Mouse (Mus musculus): ENCODE data around the gene Psmd5. TPM values are rescaled to one million over a fixed set of nuclear protein-coding genes. Genes with fewer than 3 reads are reported as not detected.
"Not testable (repeated sequence)": the region's sequence is repeated elsewhere in the genome, so short reads cannot be mapped to it uniquely, and the experiment has no call there.

Gene Psmd5
- polyA plus RNA-seq, 1 experiment from 2014 or later, result 55.5 TPM

- 99% methylated on average over 2 of the region's 2 CpGs for WGBS
- no peak for DNase-seq (ENCODE audit: low spot score)
- H3K4me1 ChIP-seq (replicated peaks; ENCODE audit: control insufficient read depth, insufficient read depth), result no peaks in the 10 kb centered on the region
- no peaks in the 10 kb centered on the region; the same call in 1 of the 2 replicates for H3K36me3 ChIP-seq (ENCODE audit: control insufficient read depth, insufficient read depth, low read length)
- H3K4me3 ChIP-seq (ENCODE audit: low read depth, low read length), result no peak overlapping the region
- no peak overlapping the region for H3K9ac ChIP-seq (ENCODE audit: low read length)
- ATAC-seq (ENCODE audit: low FRiP score, low TSS enrichment), result no peak
- no peak overlapping the region for H3K4me2 ChIP-seq (replicated peaks; ENCODE audit: low read depth)
- no peaks in the 10 kb centered on the region for H3K9me3 ChIP-seq (ENCODE audit: control insufficient read depth, low read length)
- TF ChIP-seq CTCF (IDR thresholded peaks at IDR 0.05; ENCODE audit: low read depth) (no peak), EP300 (optimal IDR thresholded peaks at IDR 0.05) (no peak)
- H3K27me3 ChIP-seq (ENCODE audit: control insufficient read depth, insufficient read depth, low read length), result no peaks in the 10 kb centered on the region
- H3K27ac ChIP-seq (replicated peaks), result no peak overlapping the region
These were observed 70.6 kb downstream of the Psmd5 start for GRCm38 (mm10) chr2:34804172-34804571.

GRCm38 (mm10) chr2:34803746-34804145 is 71.0 kb downstream of the Psmd5 start:
- Histone ChIP-seq H3K4me2 (replicated peaks; ENCODE audit: low read depth) (0 out of 2 replicates have a peak overlapping the region, but pooled peaks have one; percentile 12), H3K9ac (ENCODE audit: low read length) (no peak overlapping the region), H3K27ac (replicated peaks) (no peak overlapping the region), H3K4me1 (replicated peaks; ENCODE audit: control insufficient read depth, insufficient read depth) (no peaks in the 10 kb centered on the region), H3K36me3 (ENCODE audit: control insufficient read depth, insufficient read depth, low read length) (no peaks in the 10 kb centered on the region; the same call in 1 of the 2 replicates), H3K4me3 (ENCODE audit: low read depth, low read length) (no peak overlapping the region), H3K9me3 (ENCODE audit: control insufficient read depth, low read length) (no peaks in the 10 kb centered on the region), H3K27me3 (ENCODE audit: control insufficient read depth, insufficient read depth, low read length) (no peaks in the 10 kb centered on the region)
- 74% methylated on average over 3 of the region's 3 CpGs for WGBS
- DNase-seq (ENCODE audit: low spot score) (no peak), ATAC-seq (ENCODE audit: low FRiP score, low TSS enrichment) (no peak)
- no peak for TF ChIP-seq CTCF (IDR thresholded peaks at IDR 0.05; ENCODE audit: low read depth)

GRCm38 (mm10) chr2:34802565-34803245 is 72.1 kb downstream of the Psmd5 start:
- H3K27ac ChIP-seq (replicated peaks), result peak overlapping the region; percentile 93
- H3K9me3 ChIP-seq (ENCODE audit: control insufficient read depth, low read length); H3K4me1 ChIP-seq (replicated peaks; ENCODE audit: control insufficient read depth, insufficient read depth); H3K27me3 ChIP-seq (ENCODE audit: control insufficient read depth, insufficient read depth, low read length); H3K36me3 ChIP-seq (ENCODE audit: control insufficient read depth, insufficient read depth, low read length): not testable (repeated sequence)
- 0% methylated on average over 20 of the region's 32 CpGs for WGBS
- peak overlapping the region; percentile 65 for H3K4me3 ChIP-seq (ENCODE audit: low read depth, low read length)
- DNase-seq (ENCODE audit: low spot score) (peak; percentile 26), ATAC-seq (ENCODE audit: low FRiP score, low TSS enrichment) (peak; percentile 19)
- peak overlapping the region; percentile 55 for H3K4me2 ChIP-seq (replicated peaks; ENCODE audit: low read depth)
- peak overlapping the region; percentile 84 for H3K9ac ChIP-seq (ENCODE audit: low read length)

- no peak for TF ChIP-seq EP300 (optimal IDR thresholded peaks at IDR 0.05)
- peak; percentile 37 for TF ChIP-seq CTCF (IDR thresholded peaks at IDR 0.05; ENCODE audit: low read depth)
- H3K4me2 ChIP-seq (replicated peaks; ENCODE audit: low read depth), result peak overlapping the region; percentile 55; the same call in 1 of the 2 replicates
- peak overlapping the region; percentile 84 for H3K9ac ChIP-seq (ENCODE audit: low read length)
- ATAC-seq (ENCODE audit: low FRiP score, low TSS enrichment), result peak; percentile 97
- WGBS, result 5% methylated on average over 39 of the region's 39 CpGs
- peak overlapping the region; percentile 93 for H3K27ac ChIP-seq (replicated peaks)
- no peaks in the 10 kb centered on the region for H3K27me3 ChIP-seq (ENCODE audit: control insufficient read depth, insufficient read depth, low read length)
- no peaks in the 10 kb centered on the region for H3K4me1 ChIP-seq (replicated peaks; ENCODE audit: control insufficient read depth, insufficient read depth)
- peak; percentile 98 for DNase-seq (ENCODE audit: low spot score)
- H3K9me3 ChIP-seq (ENCODE audit: control insufficient read depth, low read length), result no peaks in the 10 kb centered on the region
- H3K4me3 ChIP-seq (ENCODE audit: low read depth, low read length), result peak overlapping the region; percentile 65
- H3K36me3 ChIP-seq (ENCODE audit: control insufficient read depth, insufficient read depth, low read length), result no peaks in the 10 kb centered on the region; the same call in 1 of the 2 replicates
These were observed 73.0 kb downstream of the Psmd5 start for GRCm38 (mm10) chr2:34801516-34802482.

- H3K27ac ChIP-seq (replicated peaks), result peak overlapping the region; percentile 85
- no peak overlapping the region for H3K9ac ChIP-seq (ENCODE audit: low read length)
- whole genome bisulfite sequencing, result 76% methylated on average over 7 of the region's 7 CpGs
These were observed 74.4 kb downstream of the Psmd5 start for GRCm38 (mm10) chr2:34800371-34800770.

More at GRCm38 (mm10) chr2:34800371-34800770, 74.4 kb downstream of the Psmd5 start:
- no peak for DNase-seq (ENCODE audit: low spot score)
- Histone ChIP-seq H3K4me1 (replicated peaks; ENCODE audit: control insufficient read depth, insufficient read depth) (no peaks in the 10 kb centered on the region), H3K4me2 (replicated peaks; ENCODE audit: low read depth) (peak overlapping the region; percentile 85), H3K27me3 (ENCODE audit: control insufficient read depth, insufficient read depth, low read length) (no peaks in the 10 kb centered on the region), H3K4me3 (ENCODE audit: low read depth, low read length) (no peak overlapping the region), H3K9me3 (ENCODE audit: control insufficient read depth, low read length) (no peaks in the 10 kb centered on the region), H3K36me3 (ENCODE audit: control insufficient read depth, insufficient read depth, low read length) (no peaks in the 10 kb centered on the region)
- TF ChIP-seq CTCF (IDR thresholded peaks at IDR 0.05; ENCODE audit: low read depth) (no peak), EP300 (optimal IDR thresholded peaks at IDR 0.05) (no peak)
- ATAC-seq (ENCODE audit: low FRiP score, low TSS enrichment), result no peak

Other genes with a start within 250 kb of the Psmd5 start
- 40.9 and 41.3 TPM in 2 replicates for gene Gapvd1, start 119.7 kb downstream of the Psmd5 start, polyA plus RNA-seq (2015; fragmentation: Nextera tagmentation; extraction: Ambion mirVana)
- gene Hspa5, start 103.0 kb downstream of the Psmd5 start, polyA plus RNA-seq (2015; fragmentation: Nextera tagmentation; extraction: Ambion mirVana), result 767 and 830 TPM in 2 replicates
- gene Rabepk, start 75.1 kb downstream of the Psmd5 start, polyA plus RNA-seq (2015; fragmentation: Nextera tagmentation; extraction: Ambion mirVana), result 23.5 and 24.6 TPM in 2 replicates
- gene Fbxw2, start 48.7 kb downstream of the Psmd5 start, polyA plus RNA-seq (2015; fragmentation: Nextera tagmentation; extraction: Ambion mirVana), result 54.2 and 56.3 TPM in 2 replicates
- not detected in 2 replicates for gene Gm34653, start 42.0 kb downstream of the Psmd5 start, polyA plus RNA-seq (2015; fragmentation: Nextera tagmentation; extraction: Ambion mirVana)
- 0.55 and 0.81 TPM in 2 replicates for gene Cutal, start 572 bp downstream of the Psmd5 start, polyA plus RNA-seq (2015; fragmentation: Nextera tagmentation; extraction: Ambion mirVana)
- gene Phf19, start 39.1 kb upstream of the Psmd5 start, polyA plus RNA-seq (2015; fragmentation: Nextera tagmentation; extraction: Ambion mirVana), result 3.5 and 3.7 TPM in 2 replicates
- gene Traf1, start 86.8 kb upstream of the Psmd5 start, polyA plus RNA-seq (2015; fragmentation: Nextera tagmentation; extraction: Ambion mirVana), result 1.7 and 2.2 TPM in 2 replicates
- gene Hc, start 186.5 kb upstream of the Psmd5 start, polyA plus RNA-seq (2015; fragmentation: Nextera tagmentation; extraction: Ambion mirVana), result 0.19 and 0.21 TPM in 2 replicates
- 0.15 and 0.25 TPM in 2 replicates for gene AI182371, start 226.6 kb upstream of the Psmd5 start, polyA plus RNA-seq (2015; fragmentation: Nextera tagmentation; extraction: Ambion mirVana)
- gene Cntrl, start 234.5 kb upstream of the Psmd5 start, polyA plus RNA-seq (2015; fragmentation: Nextera tagmentation; extraction: Ambion mirVana), result 7.3 and 8.0 TPM in 2 replicates

All from stomach, postnatal 0 days (tissue).